Mouse (Mus musculus) erythroblast, embryonic 14.5 days (primary cell): ENCODE results near the gene Zfp106. TPM values are rescaled to one million over a fixed set of nuclear protein-coding genes. Genes with fewer than 3 reads are reported as not detected.
"Not testable (repeated sequence)": the region's sequence is repeated elsewhere in the genome, so short reads cannot be mapped to it uniquely, and the experiment has no call there.

Experiments used
- H3K27me3 ChIP-seq: 2 replicates; pipeline ENCODE4 v1.6.1; 2012; ENCODE audit warnings: inconsistent platforms; ENCODE audit not compliant: control insufficient read depth
- H3K36me3 ChIP-seq: 2 replicates; pipeline ENCODE4 v1.6.1; 2012; ENCODE audit warnings: mild to moderate bottlenecking, inconsistent platforms; ENCODE audit not compliant: control insufficient read depth
- H3K4me1 ChIP-seq: 2 replicates; pipeline ENCODE4 v1.6.1; 2012; ENCODE audit warnings: inconsistent platforms; ENCODE audit not compliant: control insufficient read depth
- H3K4me3 ChIP-seq: replicated peaks from 2 replicates; pipeline ENCODE3; 2012; ENCODE audit warnings: moderate library complexity, mild to moderate bottlenecking, inconsistent platforms
- H3K9me3 ChIP-seq: 2 replicates; pipeline ENCODE4 v1.6.1; 2012; ENCODE audit warnings: low read length, inconsistent platforms, mixed read lengths; ENCODE audit not compliant: control insufficient read depth
- GATA1 ChIP-seq: IDR thresholded peaks from 2 replicates; pipeline ENCODE4 v1.6.1; 2012; ENCODE audit warnings: low read length, inconsistent platforms, mixed read lengths
- TAL1 ChIP-seq: IDR thresholded peaks from 3 replicates; pipeline ENCODE4 v1.6.1; 2012; ENCODE audit warnings: low read length, inconsistent platforms, mixed read lengths
- polyA plus RNA-seq: library from polyadenylated mRNA; stranded (reverse); fragments of >175 nt; gene quantifications from 2 replicates; pipeline ENCODE4 v1.2.3, GENCODE M21; 2012

Gene Zfp106
- polyA plus RNA-seq, 1 experiment, result 0.30 TPM

DNA sequence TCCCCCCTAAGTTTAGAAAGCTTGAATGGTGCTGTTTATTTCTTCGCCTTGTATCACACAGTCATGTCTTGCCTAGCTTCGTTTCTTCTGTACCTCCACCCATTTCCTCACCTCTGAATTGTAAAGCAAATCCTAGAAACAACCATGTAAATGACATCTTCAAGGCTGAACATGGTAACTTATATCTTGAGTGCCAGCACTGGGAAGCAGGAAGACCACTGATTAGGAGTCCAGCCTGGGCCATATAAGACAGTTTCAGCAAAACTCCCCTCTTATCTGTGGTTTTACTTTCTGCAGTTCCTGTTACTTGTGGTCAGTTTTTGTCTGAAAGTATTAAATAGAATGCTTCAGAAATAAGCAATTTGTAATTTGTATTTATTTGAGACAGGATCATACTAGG is 12.3 kb upstream of the Zfp106 start:
- TF ChIP-seq TAL1 (no peak), GATA1 (no peak)
- H3K27me3 ChIP-seq, result no peaks in the 10 kb centered on the region
- peaks cover 31% of the 10 kb centered on the region for H3K4me1 ChIP-seq
- no peaks in the 10 kb centered on the region for H3K9me3 ChIP-seq
- no peak overlapping the region for H3K4me3 ChIP-seq
- peaks cover 13% of the 10 kb centered on the region for H3K36me3 ChIP-seq

DNA sequence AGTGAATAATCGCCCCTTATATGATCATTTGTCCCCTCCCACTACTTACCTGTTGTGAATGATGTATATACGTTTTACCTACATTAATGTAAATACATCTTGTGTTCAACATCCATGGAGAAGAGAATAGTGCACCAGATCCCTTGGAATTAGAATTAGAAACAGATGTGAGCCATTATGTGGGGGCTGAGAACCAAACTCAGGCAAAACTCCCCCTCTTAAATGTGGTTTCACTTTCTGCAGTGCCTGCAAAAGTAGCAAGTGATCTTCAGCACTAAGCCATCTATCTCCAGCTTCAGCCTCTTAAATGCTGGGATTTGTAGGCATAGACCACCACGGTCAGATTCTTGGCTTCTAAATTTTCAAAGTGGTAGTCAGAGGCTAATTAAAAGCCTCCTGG is 11.5 kb upstream of the Zfp106 start:
- Histone ChIP-seq H3K4me3 (no peak overlapping the region), H3K9me3 (no peaks in the 10 kb centered on the region), H3K4me1 (peaks cover 31% of the 10 kb centered on the region), H3K27me3 (no peaks in the 10 kb centered on the region), H3K36me3 (peaks cover 13% of the 10 kb centered on the region)
- TF ChIP-seq TAL1 (no peak), GATA1 (no peak)

DNA sequence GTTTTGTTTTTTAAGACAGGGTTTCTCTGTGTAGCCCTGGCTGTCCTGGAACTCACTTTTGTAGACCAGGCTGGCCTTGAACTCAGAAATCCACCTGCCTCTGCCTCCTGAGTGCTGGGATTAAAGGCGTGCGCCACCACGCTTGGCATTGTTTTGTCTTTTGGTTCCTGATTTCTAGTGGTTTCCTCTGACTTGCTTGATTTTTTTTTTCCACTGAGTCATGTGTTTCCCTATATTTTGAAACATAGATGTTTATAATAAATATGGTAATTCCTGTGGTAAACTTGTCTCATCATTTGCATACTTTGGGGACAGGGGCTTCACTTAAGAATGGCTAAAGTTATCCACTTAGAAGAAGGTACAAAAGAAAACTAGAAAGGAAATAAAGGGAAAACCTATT is 8.5 kb upstream of the Zfp106 start:
- not testable (repeated sequence) for H3K9me3 ChIP-seq
- Histone ChIP-seq H3K36me3 (peaks cover 11% of the 10 kb centered on the region), H3K4me1 (peaks cover 43% of the 10 kb centered on the region)

DNA sequence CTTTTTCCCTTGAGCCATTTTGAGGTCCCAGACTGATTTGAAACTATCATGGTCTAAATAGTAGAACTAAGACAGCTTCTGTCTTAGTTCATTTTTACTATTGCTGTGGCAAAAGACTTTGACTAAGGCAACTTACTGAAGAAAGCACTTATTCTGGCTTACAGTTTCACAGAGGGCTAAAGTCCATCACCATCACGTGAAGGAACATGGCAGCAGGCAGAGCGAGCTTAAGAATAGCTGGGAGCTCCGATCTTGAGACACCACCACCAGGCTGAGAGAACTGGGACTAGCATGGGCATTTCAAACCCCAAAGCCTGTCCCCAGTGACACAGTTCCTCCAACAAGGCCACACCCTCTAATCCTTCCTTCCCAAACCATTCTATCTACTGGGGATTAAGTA is 7.4 kb upstream of the Zfp106 start:
- Histone ChIP-seq H3K9me3 (no peaks in the 10 kb centered on the region), H3K27me3 (no peaks in the 10 kb centered on the region), H3K4me1 (peaks cover 40% of the 10 kb centered on the region), H3K4me3 (no peak overlapping the region), H3K36me3 (peaks cover 11% of the 10 kb centered on the region)
- no peak for TF ChIP-seq TAL1
- TF ChIP-seq GATA1, result no peak

More for the DNA sequence above, 8.5 kb upstream of the Zfp106 start:
- H3K4me3 ChIP-seq, H3K27me3 ChIP-seq: not testable (repeated sequence)

DNA sequence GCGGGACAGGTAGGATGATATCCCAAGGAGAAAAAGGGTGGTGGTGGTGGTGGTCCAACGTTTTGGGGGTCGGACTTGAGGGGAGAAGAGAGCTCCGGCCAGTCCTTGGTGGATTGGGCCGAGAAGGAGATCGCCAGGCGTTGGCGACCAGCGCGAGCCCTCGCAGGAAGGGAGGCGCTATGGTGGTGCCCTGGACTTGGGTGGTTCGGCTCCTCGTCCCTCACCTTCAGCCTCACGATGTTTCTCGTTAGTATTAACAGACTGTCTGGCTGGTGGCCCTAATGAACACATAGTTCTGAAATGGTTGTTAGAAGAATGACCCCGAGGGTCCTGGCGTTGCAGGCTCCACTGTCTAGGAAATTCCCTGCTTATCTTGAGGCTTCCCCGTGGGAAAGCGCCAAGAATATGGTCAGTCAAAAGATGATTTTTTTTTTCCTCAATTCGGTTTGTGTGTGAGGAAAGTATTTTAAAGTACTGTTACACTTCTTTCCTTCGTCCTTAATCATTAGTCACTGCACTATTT is 4.2 kb upstream of the Zfp106 start:
- H3K4me3 ChIP-seq, result peak overlapping the region; percentile 69
- H3K9me3 ChIP-seq, result no peaks in the 10 kb centered on the region
- no peak for TF ChIP-seq GATA1
- no peak for TF ChIP-seq TAL1
- H3K27me3 ChIP-seq, result no peaks in the 10 kb centered on the region
- peaks cover 9% of the 10 kb centered on the region for H3K36me3 ChIP-seq
- H3K4me1 ChIP-seq, result peaks cover 55% of the 10 kb centered on the region

DNA sequence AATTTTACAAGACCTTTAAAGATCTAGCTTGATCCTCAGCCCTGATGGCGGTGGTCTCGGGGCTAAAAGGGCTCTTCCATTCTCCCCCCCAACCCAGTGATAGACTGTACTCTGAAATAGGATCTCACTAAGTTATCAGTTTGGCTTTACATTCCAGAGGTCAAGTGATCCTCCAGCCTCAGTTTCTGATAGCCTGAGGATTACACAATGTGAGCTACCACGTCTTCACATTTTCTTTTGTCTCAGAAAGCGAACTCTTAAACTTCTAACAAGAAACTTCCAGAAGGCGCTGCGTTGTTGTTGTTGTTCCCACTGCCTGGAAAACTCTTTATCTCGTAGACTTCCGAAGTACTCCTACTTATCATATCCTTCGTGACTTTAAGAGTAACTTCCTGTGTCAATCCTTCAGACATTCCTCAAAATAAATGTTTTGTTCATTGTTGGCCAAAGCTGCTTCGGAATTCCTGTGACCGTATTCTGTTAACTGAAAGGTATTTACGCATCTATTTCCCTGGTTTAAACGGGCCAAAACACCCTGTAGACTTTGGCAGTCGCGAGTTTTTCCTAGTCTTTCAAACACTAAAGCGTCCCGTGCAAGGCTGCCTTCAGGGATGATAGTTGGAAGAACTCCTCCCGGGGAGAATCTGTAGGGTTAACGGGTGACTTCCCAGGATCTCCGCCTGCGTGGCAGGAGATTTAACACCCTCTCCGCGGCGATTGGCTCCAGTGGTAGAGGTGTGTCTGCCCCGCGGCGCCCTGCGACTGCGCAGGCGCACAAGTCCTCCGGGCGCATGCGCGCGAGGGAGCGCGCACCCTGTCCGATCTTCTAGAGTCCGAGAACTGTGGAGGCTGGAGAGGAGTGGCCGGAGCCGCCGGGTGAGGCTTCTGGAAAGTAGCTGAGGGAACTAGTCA is 3.5 kb upstream of the Zfp106 start, which contains the start of gene Snap23:
Snap23 (plus strand) TSS at position 786 of the 912 bp plus-strand sequence.
- TF ChIP-seq GATA1 (no peak), TAL1 (no peak)
- Histone ChIP-seq H3K36me3 (peaks cover 9% of the 10 kb centered on the region), H3K4me1 (peaks cover 58% of the 10 kb centered on the region), H3K27me3 (no peaks in the 10 kb centered on the region), H3K4me3 (peak within 1 kb of the TSS; percentile 69), H3K9me3 (no peaks in the 10 kb centered on the region)

DNA sequence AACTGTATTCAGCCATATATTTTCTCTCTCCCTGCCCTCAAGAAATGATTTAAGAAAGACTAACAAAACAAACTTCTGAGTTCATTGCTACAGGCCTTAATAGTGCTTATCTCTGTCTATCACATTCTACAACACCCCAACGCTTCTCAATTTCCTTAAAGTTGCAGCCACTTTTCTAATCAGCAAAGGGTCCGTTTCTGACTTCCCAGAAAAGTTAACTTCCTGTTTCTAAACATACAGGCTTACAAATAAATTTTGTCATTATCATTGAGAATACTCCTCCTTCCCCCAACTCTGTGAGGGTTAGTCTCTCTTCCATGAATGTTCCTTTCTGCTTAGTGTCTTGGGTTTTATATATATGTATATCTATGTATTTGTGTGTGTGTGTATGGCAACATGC is 1.7 kb upstream of the Zfp106 start:
- no peaks in the 10 kb centered on the region for H3K27me3 ChIP-seq
- H3K36me3 ChIP-seq, result no peaks in the 10 kb centered on the region; the same call in 1 of the 2 replicates
- H3K9me3 ChIP-seq, result no peaks in the 10 kb centered on the region
- peaks cover 53% of the 10 kb centered on the region for H3K4me1 ChIP-seq
- TF ChIP-seq GATA1 (no peak), TAL1 (no peak)
- H3K4me3 ChIP-seq, result no peak overlapping the region

DNA sequence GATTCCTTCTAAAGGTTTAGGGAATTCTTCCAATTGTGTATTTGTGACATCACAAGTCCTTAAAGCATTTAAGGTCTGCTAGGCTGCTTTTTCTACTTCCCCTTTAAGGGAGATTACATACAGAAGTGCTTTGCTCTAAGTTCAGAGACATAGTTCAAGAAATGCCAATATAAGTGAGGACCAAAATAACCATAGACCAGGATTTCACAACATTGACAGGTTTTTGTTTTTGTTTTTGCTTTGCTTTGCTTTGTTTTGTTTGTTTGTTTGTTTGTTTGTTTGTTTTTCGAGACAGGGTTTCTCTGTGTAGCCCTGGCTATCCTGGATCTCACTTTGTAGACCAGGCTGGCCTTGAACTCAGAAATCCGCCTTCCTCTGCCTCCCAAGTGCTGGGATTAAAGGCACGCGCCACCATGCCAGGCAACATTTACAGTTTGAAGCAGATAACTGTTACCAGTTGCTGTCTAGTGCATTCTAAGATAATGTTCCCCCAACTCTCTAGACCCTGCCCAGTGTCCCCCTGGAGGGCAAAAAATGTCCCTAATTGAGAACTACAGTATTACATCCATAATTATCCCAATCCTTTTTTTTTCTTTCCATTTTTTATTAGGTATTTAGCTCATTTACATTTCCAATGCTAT is 1.0 kb upstream of the Zfp106 start:
- peaks cover 53% of the 10 kb centered on the region for H3K4me1 ChIP-seq
- not testable (repeated sequence) for H3K27me3 ChIP-seq, H3K9me3 ChIP-seq, H3K4me3 ChIP-seq, H3K36me3 ChIP-seq

GRCm38 (mm10) chr2:120562859-120563234 is 796 bp downstream of the Zfp106 start:
- Histone ChIP-seq H3K36me3 (no peaks in the 10 kb centered on the region), H3K9me3 (no peaks in the 10 kb centered on the region), H3K4me1 (peaks cover 43% of the 10 kb centered on the region), H3K4me3 (peak overlapping the region; percentile 79), H3K27me3 (no peaks in the 10 kb centered on the region)
- TF ChIP-seq TAL1 (no peak), GATA1 (no peak)
